Mouse (Mus musculus): ENCODE data around the gene Vhl.

DNA sequence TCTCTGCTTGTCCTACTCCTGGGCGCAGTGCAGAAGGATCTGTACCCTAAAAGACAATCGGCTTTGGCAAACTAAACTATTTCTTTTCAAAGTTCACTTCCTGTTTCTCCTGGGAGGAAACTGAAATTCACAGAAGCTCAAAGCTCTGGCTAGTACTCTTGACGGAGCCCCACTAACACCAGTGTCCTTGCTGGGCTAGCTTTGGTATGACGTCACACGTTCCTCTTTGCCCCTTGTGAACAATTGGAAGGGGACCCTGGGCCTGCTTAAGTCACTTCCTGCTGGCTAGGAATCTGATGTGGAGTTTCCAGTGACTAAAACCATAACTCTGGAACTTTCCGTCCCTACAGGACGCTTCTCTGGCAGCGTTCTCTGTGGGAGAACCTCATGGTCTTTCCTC is 21.0 kb downstream of the Vhl start:
- no peak for TF ChIP-seq CTCF (IDR thresholded peaks at IDR 0.05; ENCODE audit: control insufficient read depth, insufficient read depth, insufficient replicate concordance, low read depth, low read length)
- TF ChIP-seq POLR2A (IDR thresholded peaks at IDR 0.05; ENCODE audit: control insufficient read depth, low read depth, low read length), result no peak

All from testis, adult 2 months (tissue).